Mouse (Mus musculus) forebrain, embryonic 12.5 days (tissue): ENCODE data around the gene Smad9. TPM values are rescaled to one million over a fixed set of nuclear protein-coding genes. Genes with fewer than 3 reads are reported as not detected.
A peak's percentile ranks its signal among the peaks of the same experiment; 100 is the strongest.

ENCODE experiments used
- ATAC-seq: fragments of 200-750 bp; cut with Nextera tagmentation; 2 replicates; pipeline ENCODE4 v1.8.0; 2017; ENCODE audit warnings: moderate TSS enrichment; ENCODE audit not compliant: low FRiP score
- H3K27ac ChIP-seq: fragments of 300-500 bp; sonication (generic); 2 replicates; pipeline ENCODE4 v1.5.1; 2016; ENCODE audit warnings: mild to moderate bottlenecking
- H3K27me3 ChIP-seq: fragments of 300-500 bp; sonication (generic); 2 replicates; pipeline ENCODE4 v1.6.1; 2016; ENCODE audit warnings: mild to moderate bottlenecking
- H3K36me3 ChIP-seq: fragments of 300-500 bp; sonication (generic); replicated peaks from 2 replicates; pipeline ENCODE4 v1.6.1; 2016; ENCODE audit warnings: mild to moderate bottlenecking
- H3K4me1 ChIP-seq: fragments of 300-500 bp; sonication (generic); 2 replicates; pipeline ENCODE4 v1.6.1; 2016
- H3K4me2 ChIP-seq: fragments of 300-500 bp; sonication (generic); 2 replicates; pipeline ENCODE4 v1.6.1; 2016; ENCODE audit warnings: mild to moderate bottlenecking, moderate library complexity
- H3K4me3 ChIP-seq: fragments of 300-500 bp; sonication (generic); replicated peaks from 2 replicates; pipeline ENCODE4 v1.5.1; 2016; ENCODE audit warnings: mild to moderate bottlenecking
- H3K9ac ChIP-seq: fragments of 300-500 bp; sonication (generic); 2 replicates; pipeline ENCODE4 v1.6.1; 2016; ENCODE audit warnings: mild to moderate bottlenecking
- H3K9me3 ChIP-seq: fragments of 300-500 bp; sonication (generic); 2 replicates; pipeline ENCODE4 v1.6.1; 2016
- WGBS: fragments of 180-500 bp; shearing (Covaris S2); methylation state at CpG from one replicate; pipeline ENCODE4 v1.1.7; 2016; 5-methylcytosine and 5-hydroxymethylcytosine counted together
- polyA plus RNA-seq: library from polyadenylated mRNA; unstranded; fragments of >200 nt; fragmentation: Nextera tagmentation; extraction: Ambion mirVana; gene quantifications from 2 replicates; pipeline ENCODE4 v1.2.1, GENCODE M21; 2016

The Smad9 gene
- polyA plus RNA-seq, 1 experiment from 2014 or later: 0.24 TPM

DNA sequence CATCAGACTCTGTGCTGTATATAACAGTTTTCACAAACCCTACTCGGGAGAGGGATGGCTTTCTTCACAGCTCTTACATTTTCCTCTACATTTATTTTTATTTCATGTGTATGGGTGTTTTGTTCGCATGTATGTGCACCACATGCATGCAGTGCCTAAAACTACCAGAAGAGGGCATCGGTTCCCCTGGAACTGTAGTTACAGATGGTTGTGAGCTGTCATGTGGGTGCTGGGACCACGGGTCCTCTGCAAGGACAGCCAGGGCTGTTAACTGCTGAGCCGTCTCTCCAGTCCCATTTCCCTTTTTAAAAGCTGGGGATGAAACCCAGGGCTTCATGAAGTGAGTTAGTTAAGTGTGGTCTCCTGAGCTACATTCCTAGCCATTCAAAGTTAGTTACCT is 40.0 kb downstream of the Smad9 start:
- H3K9me3 ChIP-seq: peaks cover 12% of the 10 kb centered on the region; the same call in 1 of the 2 replicates
- no peak overlapping the region for H3K9ac ChIP-seq
- no peaks in the 10 kb centered on the region for H3K4me1 ChIP-seq
- WGBS: 93% methylated on average over 5 of the region's 5 CpGs
- H3K27me3 ChIP-seq: no peaks in the 10 kb centered on the region
- no peak for ATAC-seq
- no peak overlapping the region for H3K4me2 ChIP-seq
- H3K4me3 ChIP-seq: no peak overlapping the region
- H3K27ac ChIP-seq: no peak overlapping the region
- H3K36me3 ChIP-seq: no peaks in the 10 kb centered on the region

DNA sequence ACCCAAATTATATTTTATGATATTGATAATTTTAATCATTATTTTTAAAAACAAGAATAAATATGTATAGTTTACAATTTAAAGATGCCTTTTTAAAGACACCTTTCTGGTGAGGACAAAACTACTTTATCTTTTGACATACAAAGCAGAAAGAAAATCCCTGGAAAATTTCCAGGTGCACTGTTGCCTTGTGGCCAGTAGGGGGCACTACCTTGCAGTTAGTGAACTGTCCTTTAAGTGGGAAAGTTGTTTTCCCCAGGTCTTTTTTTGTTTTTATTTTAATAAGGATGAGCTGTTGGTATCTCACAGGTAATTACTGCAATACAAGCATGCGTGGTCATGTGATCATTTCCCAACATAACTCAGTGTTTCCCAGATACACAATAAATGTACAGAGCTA is 40.4 kb downstream of the Smad9 start:
- H3K9ac ChIP-seq: no peak overlapping the region
- H3K4me1 ChIP-seq: no peaks in the 10 kb centered on the region
- peaks cover 12% of the 10 kb centered on the region; the same call in 1 of the 2 replicates for H3K9me3 ChIP-seq
- no peaks in the 10 kb centered on the region for H3K36me3 ChIP-seq
- no peaks in the 10 kb centered on the region for H3K27me3 ChIP-seq
- no peak overlapping the region for H3K4me2 ChIP-seq
- H3K4me3 ChIP-seq: no peak overlapping the region
- WGBS: 97% methylated on average over 1 of the region's 1 CpGs
- no peak overlapping the region for H3K27ac ChIP-seq
- ATAC-seq: no peak

GRCm38 (mm10) chr3:54797211-54797610 is 41.8 kb downstream of the Smad9 start:
- Histone ChIP-seq H3K9ac (no peak overlapping the region), H3K9me3 (peaks cover 12% of the 10 kb centered on the region; the same call in 1 of the 2 replicates), H3K36me3 (no peaks in the 10 kb centered on the region), H3K4me3 (no peak overlapping the region), H3K4me2 (no peak overlapping the region), H3K27ac (no peak overlapping the region), H3K4me1 (no peaks in the 10 kb centered on the region), H3K27me3 (no peaks in the 10 kb centered on the region)
- ATAC-seq: peak; percentile 64; the same call in 1 of the 2 replicates
- 42% methylated on average over 16 of the region's 16 CpGs for WGBS

DNA sequence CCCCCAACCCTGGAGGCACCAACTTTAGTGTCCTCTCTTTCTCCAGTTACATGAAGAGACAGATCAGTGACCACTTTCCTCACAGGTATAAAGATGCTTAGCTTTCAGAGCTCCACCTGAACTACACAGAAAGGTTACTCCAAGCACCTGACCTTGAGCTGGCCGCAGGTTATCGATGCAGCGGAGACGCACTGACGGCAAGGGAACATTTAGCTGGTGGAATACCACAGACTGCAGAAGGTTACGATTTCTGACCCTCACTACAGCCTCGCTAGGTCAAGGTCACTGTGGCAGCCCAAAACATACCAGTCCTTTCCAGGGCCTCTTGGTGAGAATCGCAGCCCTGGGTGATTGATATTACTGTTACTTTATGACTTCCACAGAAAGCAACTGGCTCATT is 48.3 kb downstream of the Smad9 start:
- Histone ChIP-seq H3K9me3 (no peaks in the 10 kb centered on the region), H3K4me2 (no peak overlapping the region), H3K4me1 (peaks cover 21% of the 10 kb centered on the region), H3K9ac (no peak overlapping the region), H3K27ac (no peak overlapping the region), H3K36me3 (peaks cover 21% of the 10 kb centered on the region), H3K4me3 (no peak overlapping the region), H3K27me3 (no peaks in the 10 kb centered on the region)
- WGBS: 97% methylated on average over 8 of the region's 8 CpGs
- no peak for ATAC-seq

DNA sequence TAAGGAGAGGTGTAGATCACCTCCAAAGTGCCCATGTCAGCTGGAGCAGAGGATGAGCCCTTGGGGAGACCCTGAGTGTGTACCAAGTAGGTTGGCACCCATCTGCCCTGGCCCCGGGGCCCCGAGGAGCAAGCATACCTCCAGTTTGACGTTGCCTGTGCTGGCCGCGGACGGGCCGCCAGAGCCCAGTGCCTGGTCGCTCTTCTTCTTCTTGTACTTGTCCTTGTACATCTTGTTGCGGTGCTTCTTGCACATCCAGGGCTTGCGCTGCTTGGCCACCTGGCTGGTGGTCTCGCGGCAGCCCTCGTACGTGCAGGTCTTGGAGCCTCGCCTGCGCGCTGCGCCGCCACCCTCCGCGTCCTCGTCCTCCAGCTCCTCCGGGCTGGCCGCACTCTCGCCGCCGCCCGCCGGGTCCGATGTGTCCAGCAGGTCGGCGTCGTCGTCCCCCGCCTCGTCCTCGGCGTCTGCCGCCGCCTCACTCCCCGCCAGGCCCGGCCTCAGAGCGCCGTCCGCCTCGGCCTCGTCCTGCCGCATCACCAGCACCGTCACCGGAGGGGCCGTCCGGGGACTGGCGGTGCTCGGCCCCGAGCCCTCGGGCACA is 51.8 kb downstream of the Smad9 start:
- Histone ChIP-seq H3K4me2 (peak overlapping the region; percentile 92), H3K4me1 (peaks cover 21% of the 10 kb centered on the region), H3K27me3 (peaks cover 4% of the 10 kb centered on the region; the same call in 1 of the 2 replicates), H3K9ac (peak overlapping the region; percentile 93), H3K9me3 (no peaks in the 10 kb centered on the region), H3K27ac (peak overlapping the region; percentile 95), H3K4me3 (peak overlapping the region; percentile 87), H3K36me3 (peaks cover 21% of the 10 kb centered on the region)
- peak; percentile 82 for ATAC-seq
- WGBS: under 1% methylated on average over 56 of the region's 56 CpGs

DNA sequence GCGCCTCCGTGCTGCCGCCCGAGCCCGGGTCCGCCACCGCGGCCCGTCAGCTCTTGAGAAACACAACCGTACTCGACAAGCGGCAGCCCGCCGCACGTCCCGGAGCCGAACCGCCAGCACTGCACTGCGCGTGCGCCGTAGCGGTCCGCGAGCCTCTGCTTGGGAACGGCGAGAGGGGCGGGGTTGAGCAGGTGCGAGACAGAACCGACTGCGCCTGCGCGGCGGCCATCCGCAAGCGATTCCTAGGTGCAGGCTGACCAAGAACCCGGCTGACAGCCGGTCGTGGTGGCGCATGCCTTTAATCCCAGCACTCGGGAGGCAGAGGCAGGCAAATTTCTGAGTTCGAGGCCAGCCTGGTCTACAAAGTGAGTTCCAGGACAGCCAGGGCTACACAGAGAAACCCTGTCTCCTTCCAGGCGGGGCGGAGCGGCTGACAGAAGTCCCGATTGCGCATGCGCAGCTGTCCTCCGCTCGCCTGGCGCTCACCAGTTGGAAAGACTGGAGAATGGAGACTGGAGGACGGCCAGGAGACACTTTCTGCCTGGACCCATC is 52.4 kb downstream of the Smad9 start, which contains the start of gene Rfxap:
TSS of gene Rfxap (minus strand) at position 126 of the 552 bp plus-strand sequence.
- H3K4me3 ChIP-seq: peak within 1 kb of the TSS; percentile 87
- H3K4me1 ChIP-seq: peaks cover 21% of the 10 kb centered on the region
- no peaks in the 10 kb centered on the region for H3K9me3 ChIP-seq
- peak; percentile 95 for ATAC-seq
- peaks cover 20% of the 10 kb centered on the region for H3K36me3 ChIP-seq
- WGBS: under 1% methylated on average over 44 of the region's 52 CpGs
- peaks cover 4% of the 10 kb centered on the region; the same call in 1 of the 2 replicates for H3K27me3 ChIP-seq
- H3K4me2 ChIP-seq: peak within 1 kb of the TSS; percentile 92
- H3K27ac ChIP-seq: peak within 1 kb of the TSS; percentile 95
- peak within 1 kb of the TSS; percentile 93 for H3K9ac ChIP-seq

DNA sequence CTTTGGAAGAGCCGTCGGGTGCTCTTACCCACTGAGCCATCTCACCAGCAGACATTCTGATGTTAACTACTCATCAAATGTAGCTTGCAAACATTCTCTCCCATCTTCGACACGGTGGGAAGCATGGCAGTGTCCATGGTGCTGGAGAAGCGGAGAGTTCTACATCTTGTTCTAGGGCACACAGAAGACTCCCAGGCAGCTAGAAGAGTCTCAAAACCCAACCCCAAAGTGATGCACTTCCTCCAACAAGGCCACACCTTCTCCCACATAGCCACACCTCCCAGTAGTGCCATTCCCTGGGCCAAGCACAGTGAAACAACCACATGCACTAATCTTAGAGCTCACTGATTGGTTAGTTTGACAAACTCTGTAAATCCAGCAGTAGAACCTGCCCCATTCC is 53.7 kb downstream of the Smad9 start:
- Histone ChIP-seq H3K27me3 (peaks cover 4% of the 10 kb centered on the region; the same call in 1 of the 2 replicates), H3K9me3 (no peaks in the 10 kb centered on the region), H3K9ac (no peak overlapping the region), H3K36me3 (peaks cover 10% of the 10 kb centered on the region), H3K4me1 (peaks cover 21% of the 10 kb centered on the region), H3K4me3 (no peak overlapping the region), H3K4me2 (no peak overlapping the region), H3K27ac (no peak overlapping the region)
- ATAC-seq: no peak
- WGBS: 72% methylated on average over 5 of the region's 5 CpGs

DNA sequence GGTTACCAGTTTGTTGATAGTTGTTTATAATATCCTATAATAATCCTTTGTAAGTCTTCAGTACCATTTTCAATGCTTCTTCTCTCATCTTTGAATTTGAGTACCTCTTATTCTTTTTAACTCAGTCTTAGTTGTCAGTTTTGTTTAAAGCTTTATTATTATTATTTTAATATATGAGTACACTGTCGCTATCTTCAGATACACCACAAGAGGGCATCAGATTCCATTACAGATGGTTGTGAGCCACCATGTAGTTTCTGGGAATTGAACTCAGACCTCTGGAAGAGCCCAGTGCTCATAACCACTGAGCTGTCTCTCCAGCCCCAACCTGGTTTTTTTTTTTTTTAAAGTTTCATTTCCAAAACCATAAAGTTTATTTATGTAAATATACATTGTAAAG is 56.2 kb downstream of the Smad9 start:
- H3K9me3 ChIP-seq: no peaks in the 10 kb centered on the region
- no peaks in the 10 kb centered on the region for H3K36me3 ChIP-seq
- H3K27me3 ChIP-seq: peaks cover 4% of the 10 kb centered on the region; the same call in 1 of the 2 replicates
- H3K9ac ChIP-seq: no peak overlapping the region
- ATAC-seq: no peak
- H3K4me3 ChIP-seq: no peak overlapping the region
- H3K4me1 ChIP-seq: peaks cover 5% of the 10 kb centered on the region; the same call in 1 of the 2 replicates
- 67% methylated on average over 1 of the region's 1 CpGs for WGBS
- H3K4me2 ChIP-seq: no peak overlapping the region
- H3K27ac ChIP-seq: no peak overlapping the region

DNA sequence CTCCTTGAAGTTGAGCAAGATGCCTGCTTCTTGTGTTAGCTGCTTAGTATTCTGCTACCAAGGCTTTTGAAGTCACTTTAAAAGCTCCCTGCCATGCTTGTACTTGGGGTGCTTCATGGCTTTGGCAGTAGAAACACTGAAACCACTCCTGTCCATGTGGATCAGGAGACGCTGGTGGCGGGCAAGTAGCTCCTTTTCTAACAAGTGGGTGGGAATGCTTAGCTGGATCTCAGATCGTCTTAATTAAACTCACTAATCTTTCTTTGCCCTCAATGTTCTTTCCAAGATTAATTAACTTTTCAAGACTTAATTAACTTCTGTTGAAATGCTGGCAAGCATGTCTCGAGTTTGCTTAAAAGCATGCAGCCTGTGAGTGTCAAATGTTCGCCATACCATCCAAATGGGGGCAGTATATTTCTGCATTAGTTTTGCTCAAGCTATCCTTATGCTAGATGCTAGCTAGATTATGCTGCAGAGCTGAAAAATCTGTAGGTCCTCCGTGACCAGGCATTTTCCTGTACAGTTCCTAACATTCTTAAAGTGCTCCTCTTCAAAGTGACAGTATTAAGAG is 58.1 kb downstream of the Smad9 start:
- Histone ChIP-seq H3K27ac (no peak overlapping the region), H3K36me3 (no peaks in the 10 kb centered on the region), H3K4me2 (no peak overlapping the region), H3K4me3 (no peak overlapping the region), H3K9me3 (no peaks in the 10 kb centered on the region), H3K4me1 (no peaks in the 10 kb centered on the region), H3K27me3 (peaks cover 4% of the 10 kb centered on the region; the same call in 1 of the 2 replicates), H3K9ac (no peak overlapping the region)
- 53% methylated on average over 6 of the region's 6 CpGs for WGBS
- no peak for ATAC-seq

DNA sequence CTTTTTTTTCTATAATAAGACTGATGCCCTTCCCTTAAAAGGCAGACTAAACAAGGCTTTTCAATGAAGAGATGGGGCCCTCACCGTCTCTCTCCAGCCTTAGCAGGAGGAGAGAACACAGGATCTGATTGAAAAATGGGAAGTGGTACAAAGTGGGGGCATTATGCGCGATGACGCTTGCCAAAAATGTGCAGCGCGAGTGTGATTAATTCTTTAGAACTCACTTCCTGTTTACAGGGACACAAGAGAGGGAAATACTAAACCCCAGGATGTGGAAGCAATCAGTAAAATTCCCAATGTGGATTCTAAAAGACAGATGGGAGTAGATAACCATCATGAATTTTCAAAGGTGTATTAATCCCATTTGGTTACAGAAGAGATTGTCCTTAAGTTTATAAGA is 59.2 kb downstream of the Smad9 start:
- H3K4me2 ChIP-seq: no peak overlapping the region
- H3K4me3 ChIP-seq: no peak overlapping the region
- H3K4me1 ChIP-seq: no peaks in the 10 kb centered on the region
- ATAC-seq: no peak
- H3K27me3 ChIP-seq: no peaks in the 10 kb centered on the region
- H3K36me3 ChIP-seq: no peaks in the 10 kb centered on the region
- no peaks in the 10 kb centered on the region for H3K9me3 ChIP-seq
- H3K9ac ChIP-seq: no peak overlapping the region
- H3K27ac ChIP-seq: no peak overlapping the region
- WGBS: 80% methylated on average over 6 of the region's 6 CpGs

- Histone ChIP-seq H3K9me3 (no peaks in the 10 kb centered on the region), H3K4me1 (no peaks in the 10 kb centered on the region), H3K36me3 (no peaks in the 10 kb centered on the region), H3K27ac (no peak overlapping the region), H3K4me2 (no peak overlapping the region), H3K27me3 (no peaks in the 10 kb centered on the region), H3K9ac (no peak overlapping the region), H3K4me3 (no peak overlapping the region)
- 31% methylated on average over 3 of the region's 3 CpGs for WGBS
- 0 out of 2 replicates have a peak, but pooled peaks have one; percentile 58 for ATAC-seq
Measured at GRCm38 (mm10) chr3:54815292-54815691, 59.9 kb downstream of the Smad9 start.

GRCm38 (mm10) chr3:54822526-54822925 is 67.1 kb downstream of the Smad9 start:
- no peak overlapping the region for H3K4me2 ChIP-seq
- no peaks in the 10 kb centered on the region for H3K36me3 ChIP-seq
- H3K9ac ChIP-seq: no peak overlapping the region
- H3K27me3 ChIP-seq: no peaks in the 10 kb centered on the region
- no peaks in the 10 kb centered on the region for H3K9me3 ChIP-seq
- no peak for ATAC-seq
- H3K4me3 ChIP-seq: no peak overlapping the region
- H3K4me1 ChIP-seq: no peaks in the 10 kb centered on the region
- no peak overlapping the region for H3K27ac ChIP-seq
- 75% methylated on average over 5 of the region's 5 CpGs for WGBS
